Mouse (Mus musculus) lung, embryonic 14.5 days (tissue): ENCODE results near the gene Atp8b5. TPM values are rescaled to one million over a fixed set of nuclear protein-coding genes. Genes with fewer than 3 reads are reported as not detected.

ENCODE experiments used
- ATAC-seq: fragments of 200-750 bp; cut with Nextera tagmentation; 2 replicates; pipeline ENCODE4 v1.8.0; 2017; ENCODE audit warnings: mild to moderate bottlenecking, moderate TSS enrichment, moderate library complexity; ENCODE audit not compliant: insufficient read depth
- DNase-seq: peaks from one replicate; pipeline ENCODE4 v3.0.0-alpha.2; 2015
- H3K27ac ChIP-seq: fragments of 300-500 bp; sonication (generic); 2 replicates; pipeline ENCODE4 v1.5.1; 2014; ENCODE audit warnings: low read depth, mild to moderate bottlenecking, moderate library complexity
- H3K27me3 ChIP-seq: fragments of 300-500 bp; sonication (generic); 2 replicates; pipeline ENCODE4 v1.6.1; 2014; ENCODE audit warnings: low read length, control low read depth; ENCODE audit not compliant: insufficient read depth
- H3K36me3 ChIP-seq: fragments of 300-500 bp; sonication (generic); 2 replicates; pipeline ENCODE4 v1.6.1; 2014; ENCODE audit warnings: control low read depth; ENCODE audit not compliant: insufficient read depth
- H3K4me1 ChIP-seq: fragments of 300-500 bp; sonication (generic); 2 replicates; pipeline ENCODE4 v1.6.1; 2014; ENCODE audit warnings: antibody characterized with exemption, control low read depth; ENCODE audit not compliant: insufficient read depth
- H3K4me2 ChIP-seq: fragments of 300-500 bp; sonication (generic); 2 replicates; pipeline ENCODE4 v1.6.1; 2014; ENCODE audit warnings: mild to moderate bottlenecking
- H3K4me3 ChIP-seq: fragments of 300-500 bp; sonication (generic); 2 replicates; pipeline ENCODE4 v1.5.1; 2014; ENCODE audit warnings: low read depth, low read length
- H3K9ac ChIP-seq: fragments of 300-500 bp; sonication (generic); 2 replicates; pipeline ENCODE4 v1.6.1; 2014
- H3K9me3 ChIP-seq: fragments of 300-500 bp; sonication (generic); 2 replicates; pipeline ENCODE4 v1.6.1; 2016; ENCODE audit warnings: low read depth, low read length, control low read depth
- CTCF ChIP-seq: IDR thresholded peaks from 2 replicates; pipeline ENCODE4 v1.5.1; 2016; ENCODE audit warnings: antibody characterized with exemption, low read depth
- WGBS: fragments of 180-500 bp; shearing (Covaris S2); extraction: QIAGEN DNeasy Blood & Tissue Kit; methylation state at CpG from one replicate; pipeline ENCODE4 v1.1.7; 2014; 5-methylcytosine and 5-hydroxymethylcytosine counted together
- polyA plus RNA-seq: library from polyadenylated mRNA; unstranded; fragments of >200 nt; fragmentation: Nextera tagmentation; extraction: Ambion mirVana; gene quantifications from 2 replicates; pipeline ENCODE4 v1.2.1, GENCODE M21; 2014

Gene Atp8b5
- polyA plus RNA-seq, 1 experiment from 2014 or later: 0.42 TPM

DNA sequence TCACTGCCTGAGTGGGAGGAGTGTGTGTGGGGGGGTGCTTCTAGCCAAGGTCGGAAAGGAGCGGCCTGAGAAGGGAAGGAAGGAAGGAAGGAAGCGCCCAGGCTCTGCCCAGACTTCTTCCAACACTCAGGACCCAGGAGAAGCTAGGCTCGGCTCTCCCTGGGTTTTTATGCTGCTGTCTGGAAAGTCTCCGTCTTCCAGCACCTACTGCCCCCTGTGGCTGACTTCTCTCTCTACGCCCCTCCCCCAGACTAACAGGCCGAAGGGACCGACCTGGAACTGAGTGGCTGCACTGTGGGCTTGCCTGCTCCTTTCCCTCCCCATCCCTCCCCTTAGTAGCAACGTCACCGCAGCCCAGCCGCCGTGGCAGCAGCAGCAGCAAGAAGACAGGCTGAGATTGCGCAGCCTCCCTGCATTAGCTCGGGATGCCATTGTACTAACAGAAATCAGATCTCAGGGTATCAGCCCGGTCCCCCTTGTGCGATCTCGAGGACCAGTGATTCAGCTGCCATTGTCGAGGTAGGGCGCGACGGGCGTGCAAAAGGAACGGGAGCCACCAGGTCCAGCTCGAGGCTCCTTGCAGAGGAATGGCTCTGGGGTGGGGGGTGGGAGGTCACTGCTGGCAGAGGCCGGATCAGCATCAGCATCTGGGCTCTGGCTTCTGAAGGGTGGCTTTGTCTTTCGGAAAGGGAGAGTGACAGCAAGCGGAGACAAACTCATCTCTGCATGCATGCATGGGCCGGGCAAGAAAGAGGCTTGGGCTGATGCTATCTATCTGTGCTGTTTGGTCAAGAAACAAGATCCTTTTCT is 139.4 kb downstream of the Atp8b5 start:
- WGBS: 2% methylated on average over 28 of the region's 28 CpGs
- no peaks in the 10 kb centered on the region for H3K36me3 ChIP-seq
- peak; percentile 75 for TF ChIP-seq CTCF
- peaks cover 10% of the 10 kb centered on the region; the same call in 1 of the 2 replicates for H3K4me1 ChIP-seq
- DNase-seq (peak; percentile 94), ATAC-seq (peak; percentile 97)
- peak overlapping the region; percentile 87 for H3K27ac ChIP-seq
- peak overlapping the region; percentile 68 for H3K4me2 ChIP-seq
- H3K4me3 ChIP-seq: peak overlapping the region; percentile 47
- H3K27me3 ChIP-seq: no peaks in the 10 kb centered on the region
- H3K9me3 ChIP-seq: no peaks in the 10 kb centered on the region
- peak overlapping the region; percentile 58 for H3K9ac ChIP-seq

DNA sequence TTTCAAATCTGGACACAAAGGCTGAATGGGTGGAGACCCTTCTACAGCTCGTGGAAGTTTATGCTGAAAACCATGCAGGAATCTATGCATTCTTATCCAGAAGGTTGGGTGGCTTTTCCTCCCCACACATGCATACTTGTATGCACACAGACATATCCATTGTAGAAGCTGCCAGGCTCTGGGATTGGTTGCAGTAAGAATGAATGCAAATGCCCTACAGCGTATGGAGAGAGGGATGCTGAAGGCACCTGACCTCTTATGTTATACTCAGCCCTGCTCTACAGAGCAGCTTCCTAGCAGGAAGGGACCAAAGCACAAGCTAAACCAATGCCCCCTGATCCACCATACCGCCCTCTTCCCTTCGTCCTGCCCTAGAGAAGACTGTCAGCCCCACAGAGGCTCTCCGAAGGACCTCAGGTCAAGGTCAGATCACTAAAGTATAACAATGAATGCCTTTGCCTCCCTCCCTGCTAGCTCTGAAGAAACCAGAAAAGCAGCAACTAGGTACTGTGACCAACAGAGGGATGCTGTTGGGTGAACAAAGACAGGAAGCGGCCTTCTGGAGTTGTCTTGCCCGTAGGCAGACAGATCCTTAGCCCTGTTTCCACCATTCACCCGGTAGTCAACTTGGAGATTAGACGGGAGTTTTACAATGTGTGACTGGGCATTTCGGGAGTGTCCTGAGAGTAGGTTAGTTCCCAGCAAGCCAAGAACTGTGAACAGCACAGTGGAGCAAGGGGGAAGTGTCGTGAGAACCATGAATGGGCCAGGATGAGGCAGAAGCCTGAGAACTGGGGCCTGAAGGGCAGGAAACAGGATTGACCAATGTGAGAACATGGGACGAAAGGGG is 140.3 kb downstream of the Atp8b5 start:
- peak overlapping the region; percentile 47 for H3K4me3 ChIP-seq
- TF ChIP-seq CTCF: no peak
- 70% methylated on average over 12 of the region's 12 CpGs for WGBS
- no peak for DNase-seq
- H3K4me1 ChIP-seq: peaks cover 4% of the 10 kb centered on the region; the same call in 1 of the 2 replicates
- H3K9ac ChIP-seq: peak overlapping the region; percentile 58
- no peaks in the 10 kb centered on the region for H3K9me3 ChIP-seq
- H3K4me2 ChIP-seq: peak overlapping the region; percentile 68
- H3K36me3 ChIP-seq: no peaks in the 10 kb centered on the region
- ATAC-seq: no peak
- peak overlapping the region; percentile 43; the same call in 1 of the 2 replicates for H3K27ac ChIP-seq
- H3K27me3 ChIP-seq: no peaks in the 10 kb centered on the region

DNA sequence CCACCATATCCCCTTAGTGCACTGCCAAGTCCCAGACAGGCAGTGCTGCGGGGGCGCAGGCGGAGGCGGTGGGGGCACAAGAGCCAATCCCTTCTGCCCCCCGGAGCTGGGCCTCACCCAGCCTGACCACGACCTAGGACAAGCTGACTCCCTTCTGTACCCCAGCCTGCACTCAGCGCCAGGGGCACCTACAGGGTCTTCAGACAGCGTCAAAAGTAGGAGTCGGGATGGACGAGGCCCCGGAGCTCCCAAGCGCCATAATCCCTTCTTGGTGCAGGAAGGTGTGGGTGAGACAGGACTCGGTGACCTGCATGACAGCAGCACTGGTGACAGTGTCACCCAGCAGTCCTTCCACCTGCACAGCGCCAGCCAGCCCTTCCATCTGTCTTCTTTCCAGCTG is 147.8 kb downstream of the Atp8b5 start:
- ATAC-seq (no peak), DNase-seq (no peak)
- peaks cover 34% of the 10 kb centered on the region for H3K36me3 ChIP-seq
- no peak overlapping the region for H3K4me2 ChIP-seq
- H3K4me3 ChIP-seq: no peak overlapping the region
- 90% methylated on average over 14 of the region's 14 CpGs for WGBS
- H3K4me1 ChIP-seq: no peaks in the 10 kb centered on the region; the same call in 1 of the 2 replicates
- H3K27ac ChIP-seq: no peak overlapping the region
- H3K27me3 ChIP-seq: no peaks in the 10 kb centered on the region
- no peak for TF ChIP-seq CTCF
- H3K9ac ChIP-seq: no peak overlapping the region
- H3K9me3 ChIP-seq: no peaks in the 10 kb centered on the region

DNA sequence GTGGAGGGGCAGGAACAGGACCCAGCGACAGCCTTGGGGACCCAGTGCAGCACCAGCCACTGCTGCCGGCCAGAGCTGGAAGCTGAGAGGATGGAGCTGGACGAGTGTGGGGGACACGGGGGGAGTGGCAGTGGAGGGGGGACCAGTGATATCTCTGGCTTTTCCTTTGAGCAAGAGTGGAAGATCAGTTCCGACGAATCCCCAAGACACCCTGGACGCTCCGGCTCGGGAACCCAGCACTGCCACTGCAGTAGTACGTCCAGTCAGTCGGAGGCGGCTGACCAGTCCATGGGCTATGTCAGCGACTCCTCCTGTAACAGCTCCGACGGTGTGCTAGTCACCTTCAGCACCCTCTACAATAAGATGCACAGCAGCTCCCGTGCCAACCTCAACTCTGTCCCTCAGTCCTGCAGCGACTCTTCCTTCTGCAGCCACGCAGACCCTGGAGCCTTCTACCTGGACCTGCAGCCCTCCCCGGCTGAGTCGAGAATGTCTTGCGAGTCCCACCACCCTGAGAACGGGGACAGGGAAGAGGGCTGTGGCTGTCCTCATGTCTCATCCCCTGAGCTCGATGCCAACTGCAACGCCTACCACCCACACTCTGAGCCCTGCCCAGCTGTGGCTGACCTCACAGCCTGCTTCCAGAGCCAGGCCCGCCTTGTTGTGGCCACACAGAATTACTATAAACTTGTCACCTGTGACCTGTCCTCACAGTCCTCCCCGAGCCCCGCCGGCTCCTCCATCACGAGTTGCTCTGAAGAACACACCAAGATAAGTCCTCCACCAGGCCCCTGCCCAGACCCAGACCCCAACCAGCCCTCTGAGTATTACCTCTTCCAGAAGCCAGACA is 148.5 kb downstream of the Atp8b5 start:
- TF ChIP-seq CTCF: no peak
- Histone ChIP-seq H3K4me2 (no peak overlapping the region), H3K27me3 (no peaks in the 10 kb centered on the region), H3K4me1 (peaks cover 3% of the 10 kb centered on the region; the same call in 1 of the 2 replicates), H3K9ac (no peak overlapping the region), H3K36me3 (peaks cover 34% of the 10 kb centered on the region), H3K27ac (no peak overlapping the region), H3K9me3 (no peaks in the 10 kb centered on the region), H3K4me3 (no peak overlapping the region)
- DNase-seq (no peak), ATAC-seq (no peak)
- WGBS: 87% methylated on average over 29 of the region's 29 CpGs

DNA sequence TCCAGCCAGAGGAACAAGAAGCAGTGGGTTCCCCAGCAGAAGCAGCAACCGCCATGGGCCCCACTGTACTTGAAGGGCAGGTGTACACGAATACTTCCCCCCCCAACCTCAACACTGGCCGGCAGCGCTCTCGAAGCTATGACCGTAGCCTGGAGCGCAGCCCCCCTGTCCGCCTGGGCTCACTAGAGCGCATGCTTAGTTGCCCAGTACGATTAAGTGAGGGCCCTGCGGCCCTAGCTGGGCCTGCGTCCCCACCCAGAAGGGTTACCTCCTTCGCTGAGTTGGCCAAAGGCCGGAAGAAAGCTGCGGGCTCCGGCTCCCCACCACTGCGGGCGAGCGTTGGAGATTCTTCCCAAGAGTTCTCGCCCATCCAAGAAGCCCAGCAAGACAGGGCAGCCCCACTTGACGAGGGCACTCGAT is 149.1 kb downstream of the Atp8b5 start:
- Histone ChIP-seq H3K36me3 (peaks cover 34% of the 10 kb centered on the region), H3K27me3 (no peaks in the 10 kb centered on the region), H3K4me1 (peaks cover 3% of the 10 kb centered on the region; the same call in 1 of the 2 replicates), H3K4me3 (no peak overlapping the region), H3K27ac (no peak overlapping the region), H3K9ac (no peak overlapping the region), H3K4me2 (no peak overlapping the region), H3K9me3 (no peaks in the 10 kb centered on the region)
- 92% methylated on average over 22 of the region's 22 CpGs for WGBS
- DNase-seq (no peak), ATAC-seq (no peak)
- no peak for TF ChIP-seq CTCF

DNA sequence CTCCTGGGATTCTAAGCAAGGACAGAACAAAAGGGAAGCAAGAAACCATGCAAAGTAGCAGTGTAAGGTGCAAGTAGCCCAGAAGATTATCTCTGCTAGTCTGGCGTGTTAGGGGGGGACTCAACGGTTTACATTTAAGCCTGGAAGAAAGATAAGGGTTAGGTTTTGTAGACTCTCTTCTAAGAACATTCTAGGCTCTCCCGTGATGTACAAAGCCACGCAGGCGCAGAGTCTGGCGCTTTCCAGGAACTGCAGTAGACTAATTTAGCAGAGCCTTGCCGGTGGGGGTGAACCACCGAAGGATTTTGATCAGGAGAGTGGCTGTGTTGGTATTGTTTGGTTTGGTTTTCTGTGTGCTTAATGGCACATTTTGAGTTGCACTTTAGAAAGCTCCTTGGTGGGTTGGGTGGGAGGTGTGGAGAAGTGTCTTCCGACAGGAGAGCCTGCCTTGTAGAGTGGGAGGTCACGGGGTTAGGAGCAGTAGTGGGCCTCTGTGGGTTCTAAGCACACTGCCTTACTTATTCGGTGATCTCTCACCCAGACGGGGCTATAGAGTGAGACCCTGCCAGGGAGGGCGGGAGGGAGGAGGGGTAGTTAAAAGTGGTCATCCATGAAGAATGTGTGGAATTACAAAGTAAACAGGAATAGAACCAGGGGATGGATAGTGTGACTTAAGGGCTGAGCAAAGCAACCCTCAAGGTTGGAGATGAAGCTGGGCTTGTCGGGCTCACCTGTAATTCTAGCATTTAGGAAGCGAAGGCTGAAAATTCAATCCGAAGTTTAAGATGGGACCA is 150.5 kb downstream of the Atp8b5 start:
- no peaks in the 10 kb centered on the region for H3K9me3 ChIP-seq
- H3K27me3 ChIP-seq: no peaks in the 10 kb centered on the region
- H3K4me2 ChIP-seq: 0 out of 2 replicates have a peak overlapping the region, but pooled peaks have one; percentile 10
- 48% methylated on average over 16 of the region's 16 CpGs for WGBS
- no peak overlapping the region for H3K9ac ChIP-seq
- H3K4me1 ChIP-seq: peaks cover 3% of the 10 kb centered on the region; the same call in 1 of the 2 replicates
- peaks cover 43% of the 10 kb centered on the region for H3K36me3 ChIP-seq
- ATAC-seq (peak; percentile 50; the same call in 1 of the 2 replicates), DNase-seq (no peak)
- H3K27ac ChIP-seq: peak overlapping the region; percentile 82
- TF ChIP-seq CTCF: no peak
- no peak overlapping the region for H3K4me3 ChIP-seq
